Mouse (Mus musculus) bone marrow macrophage, adult 2 months (primary cell): ENCODE results near the gene Cox19. TPM values are rescaled to one million over a fixed set of nuclear protein-coding genes. Genes with fewer than 3 reads are reported as not detected.

Experiments
- H3K27ac ChIP-seq: 2 replicates; pipeline ENCODE4 v1.5.1; 2012; ENCODE audit warnings: low read depth, low read length; ENCODE audit not compliant: insufficient read depth
- H3K4me1 ChIP-seq: 2 replicates; pipeline ENCODE4 v1.6.1; 2012; ENCODE audit warnings: low read length; ENCODE audit not compliant: control insufficient read depth, insufficient read depth
- H3K4me3 ChIP-seq: 2 replicates; pipeline ENCODE4 v1.5.1; 2012; ENCODE audit warnings: mild to moderate bottlenecking, low read length, moderate library complexity; ENCODE audit not compliant: insufficient read depth
- CTCF ChIP-seq: IDR thresholded peaks from 2 replicates; pipeline ENCODE4 v1.5.1; 2012; ENCODE audit warnings: low read depth, mild to moderate bottlenecking, low read length, moderate library complexity
- POLR2A ChIP-seq: IDR thresholded peaks from 2 replicates; pipeline ENCODE4 v1.6.1; 2012; ENCODE audit warnings: mild to moderate bottlenecking, low read depth, low read length, borderline replicate concordance
- polyA plus RNA-seq: library from polyadenylated mRNA; stranded (reverse); fragments of >200 nt; gene quantifications from 2 replicates; pipeline ENCODE4 v1.2.4, GENCODE M21; 2012; ENCODE audit not compliant: missing spikeins, insufficient read depth, insufficient read length

Cox19 gene
- polyA plus RNA-seq, 1 experiment = 31.4 TPM

DNA sequence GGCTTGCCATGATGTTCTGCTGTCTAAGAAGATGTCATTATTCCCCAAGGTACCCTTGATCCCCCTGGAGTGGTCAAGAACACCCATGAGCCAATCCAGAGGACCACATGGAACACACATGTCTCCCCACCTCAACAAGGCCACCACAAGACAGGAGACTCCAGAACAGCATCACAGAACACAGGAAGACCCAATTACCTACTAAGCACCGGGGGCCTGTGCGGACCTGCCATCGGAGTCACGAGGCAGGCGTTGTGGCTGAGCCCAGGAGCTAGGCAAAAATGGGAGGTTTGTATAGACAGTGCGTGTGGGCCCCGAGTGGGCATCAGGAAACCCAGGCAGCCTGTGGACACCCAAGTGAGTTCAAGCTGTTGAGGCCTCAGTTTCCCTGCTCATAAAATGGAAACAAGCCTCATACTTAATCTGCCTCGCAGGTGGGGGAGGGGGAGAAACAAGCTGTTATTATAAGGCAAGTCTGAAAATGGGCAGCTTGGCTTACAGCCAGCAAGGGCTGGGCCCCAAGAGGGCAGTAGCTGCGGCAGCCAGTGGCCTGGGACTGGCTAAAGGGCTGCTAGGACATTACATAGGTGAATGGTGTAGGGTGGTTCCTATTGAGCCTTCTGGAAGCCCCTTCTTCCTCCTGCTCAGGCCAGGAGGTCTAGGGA lies 27.8 kb downstream of the Cox19 start:
- Histone ChIP-seq H3K27ac (peak overlapping the region; percentile 86), H3K4me1 (peaks cover 46% of the 10 kb centered on the region), H3K4me3 (peak overlapping the region; percentile 83)
- no peak for TF ChIP-seq CTCF
- no peak for TF ChIP-seq POLR2A

DNA sequence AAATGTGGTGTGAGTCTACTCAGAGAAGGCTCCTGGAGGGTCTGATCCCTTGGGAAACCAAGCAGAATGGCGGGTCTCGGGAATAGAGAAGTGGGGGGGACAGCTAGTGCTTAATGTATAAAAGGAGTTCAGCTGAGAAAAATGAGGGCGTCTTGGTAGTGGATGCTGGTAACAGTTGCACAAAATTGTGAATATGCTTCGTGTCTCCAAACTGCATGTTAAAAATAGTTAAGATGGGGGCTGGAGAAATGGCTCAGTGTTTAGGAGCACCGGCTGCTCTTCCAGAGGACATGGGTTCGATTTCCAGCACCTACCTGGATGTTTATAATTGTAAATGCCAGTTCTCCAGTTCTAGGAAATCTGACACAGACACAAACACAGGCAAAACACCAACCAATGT lies 29.9 kb downstream of the Cox19 start:
- Histone ChIP-seq H3K27ac (no peak overlapping the region), H3K4me1 (peaks cover 27% of the 10 kb centered on the region), H3K4me3 (no peak overlapping the region)
- TF ChIP-seq CTCF = no peak

DNA sequence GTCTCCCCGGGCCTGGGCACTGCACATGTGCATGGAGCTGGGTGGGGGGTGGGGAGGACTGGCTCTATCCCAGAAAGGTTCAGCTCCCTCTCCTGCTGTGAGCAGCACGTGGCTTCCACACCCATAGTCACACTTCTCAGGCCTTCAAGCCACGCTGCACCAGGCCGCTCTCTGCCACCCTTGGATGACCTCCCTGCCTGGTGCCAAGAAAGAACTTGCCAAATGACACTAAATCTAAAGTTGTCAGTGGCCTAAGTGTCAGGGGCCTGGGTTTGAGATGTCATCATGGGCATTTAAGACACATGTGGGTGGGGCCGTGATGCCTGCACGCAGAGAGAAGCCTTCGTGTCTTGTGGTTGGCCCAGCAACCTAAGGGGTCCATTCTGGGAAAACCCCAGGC lies 30.8 kb downstream of the Cox19 start:
- no peak for TF ChIP-seq CTCF
- TF ChIP-seq POLR2A = no peak
- Histone ChIP-seq H3K4me1 (peaks cover 21% of the 10 kb centered on the region), H3K4me3 (no peak overlapping the region), H3K27ac (no peak overlapping the region)

DNA sequence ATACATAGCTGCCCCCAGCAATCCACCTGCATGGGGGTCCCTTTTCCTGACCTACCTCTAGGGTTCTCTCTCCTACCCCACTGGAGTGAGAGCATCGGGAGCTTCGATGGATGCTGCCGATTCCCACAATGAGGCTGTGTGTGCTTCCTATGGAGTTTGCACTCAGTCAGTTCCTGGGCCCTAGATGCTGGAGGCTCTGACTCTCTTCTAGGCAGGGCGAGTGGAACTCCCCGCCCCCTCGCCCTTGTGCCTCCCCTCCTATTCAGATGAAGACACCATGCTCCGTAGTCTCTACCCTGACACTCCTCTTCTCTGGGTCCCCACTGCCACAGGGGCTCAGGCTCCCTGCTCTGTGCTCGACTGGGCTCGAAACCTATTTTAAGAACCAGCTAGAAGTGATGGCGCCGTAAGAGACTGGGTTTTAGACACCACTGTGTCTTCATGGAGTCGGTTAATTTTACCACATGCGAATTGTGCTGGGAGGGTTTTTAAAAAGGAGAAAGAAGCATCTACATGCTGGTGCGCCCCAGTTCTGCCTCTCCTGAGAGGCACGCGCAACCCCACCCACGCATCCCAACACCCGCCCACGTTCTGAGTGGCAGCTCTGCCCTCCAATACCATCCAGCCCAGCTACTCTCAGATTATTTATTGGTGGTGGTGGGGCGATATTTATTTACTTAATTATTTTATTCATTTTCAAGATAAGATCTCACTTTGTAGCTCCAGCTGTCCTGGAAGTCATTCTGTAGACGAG lies 33.3 kb downstream of the Cox19 start:
- peaks cover 19% of the 10 kb centered on the region for H3K4me1 ChIP-seq

DNA sequence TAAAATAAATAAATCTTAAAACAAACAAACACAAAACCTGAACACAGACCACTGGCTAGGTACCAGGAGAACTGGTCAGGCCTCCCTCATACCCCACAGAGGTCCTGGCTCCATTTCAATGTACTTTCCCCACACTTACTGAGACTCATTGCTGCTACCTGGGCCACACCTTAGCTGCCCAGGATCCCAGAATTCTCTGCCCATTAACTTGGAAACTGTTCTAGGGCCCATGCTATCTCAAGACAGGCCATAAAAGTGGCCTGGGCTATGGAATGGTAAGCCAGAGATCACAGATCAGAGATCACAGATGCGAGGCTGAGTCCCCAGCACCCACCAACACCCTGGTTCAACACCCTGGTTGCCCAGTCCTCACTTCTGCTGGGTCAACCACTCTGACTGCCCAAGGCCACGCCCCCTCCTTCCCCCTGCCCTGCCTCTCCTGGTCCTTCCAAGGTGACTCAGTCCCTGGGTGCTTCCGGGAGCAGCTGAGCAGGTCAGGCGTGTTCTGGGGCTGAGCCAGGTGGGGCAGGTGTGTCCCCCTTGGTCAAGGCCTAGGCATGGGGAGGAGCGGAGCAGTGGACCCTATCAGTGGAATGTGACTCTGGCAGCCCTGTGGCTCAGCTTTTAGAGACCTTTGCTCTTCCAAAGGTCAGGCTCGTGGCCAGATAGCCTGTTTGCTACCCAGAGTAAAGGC lies 34.1 kb downstream of the Cox19 start:
- Histone ChIP-seq H3K4me3 (no peak overlapping the region), H3K4me1 (peaks cover 11% of the 10 kb centered on the region), H3K27ac (no peak overlapping the region)
- TF ChIP-seq CTCF (no peak), POLR2A (no peak)

More for the DNA sequence above, 33.3 kb downstream of the Cox19 start:
- Histone ChIP-seq H3K27ac (no peak overlapping the region), H3K4me3 (no peak overlapping the region)
- TF ChIP-seq CTCF (no peak), POLR2A (no peak)

DNA sequence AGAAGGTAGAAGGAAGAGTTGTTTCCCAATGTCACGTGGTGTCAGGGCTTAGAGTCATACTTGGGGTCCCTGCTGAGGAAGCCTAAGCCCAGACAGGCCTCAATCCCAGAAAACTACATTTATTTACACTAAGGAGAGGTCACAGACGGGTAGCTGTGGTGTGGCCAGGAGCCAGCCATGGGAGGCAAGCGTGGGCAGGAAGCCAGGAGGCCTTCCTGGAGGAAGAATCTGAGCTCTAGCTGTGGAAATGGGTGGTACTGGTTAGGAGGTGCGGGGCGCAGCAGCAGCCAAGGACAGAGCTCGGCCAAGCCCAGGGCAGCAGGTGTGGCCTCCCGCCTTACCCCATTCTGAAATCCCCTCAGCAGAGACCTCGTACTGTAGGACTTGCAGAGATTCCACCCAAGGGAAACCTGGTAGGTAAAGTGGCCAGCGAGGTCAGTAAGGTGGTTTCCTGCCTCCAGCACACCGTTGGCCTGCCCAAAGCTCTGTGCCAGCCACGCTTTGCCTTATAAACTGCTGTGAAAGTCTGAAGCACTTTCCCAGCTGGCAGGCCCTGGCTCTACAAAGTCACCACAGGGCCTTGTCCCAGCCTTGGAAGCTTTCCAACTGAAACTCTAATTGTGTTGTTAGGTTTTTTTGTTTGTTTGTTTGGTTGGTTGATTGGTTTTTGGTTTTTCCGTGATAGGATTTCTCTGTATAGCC lies 36.1 kb downstream of the Cox19 start:
- no peak overlapping the region for H3K4me3 ChIP-seq
- no peak overlapping the region for H3K27ac ChIP-seq
- H3K4me1 ChIP-seq = peaks cover 15% of the 10 kb centered on the region
- TF ChIP-seq POLR2A (no peak), CTCF (no peak)

DNA sequence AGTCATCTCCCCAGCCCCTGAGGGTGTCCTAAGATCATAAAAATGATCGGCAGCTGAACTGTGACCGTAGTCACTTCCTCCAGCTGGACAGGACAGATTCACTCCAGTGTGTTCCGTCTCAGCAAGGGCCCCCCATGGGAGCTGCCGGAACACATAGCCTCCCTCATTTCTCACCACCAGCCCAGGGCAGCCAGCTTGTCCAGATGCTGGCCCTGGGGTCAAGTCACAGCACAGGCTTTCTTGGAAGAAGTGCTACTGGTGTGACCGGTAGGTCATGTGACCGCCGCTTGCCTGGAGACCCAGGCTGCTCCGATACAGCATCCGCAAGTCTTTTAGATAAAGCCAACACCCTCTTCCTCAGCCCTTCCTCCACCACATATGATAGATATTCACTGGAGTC lies 37.7 kb downstream of the Cox19 start:
- no peak for TF ChIP-seq POLR2A
- no peak for TF ChIP-seq CTCF
- Histone ChIP-seq H3K4me1 (peaks cover 18% of the 10 kb centered on the region), H3K27ac (no peak overlapping the region), H3K4me3 (no peak overlapping the region)

DNA sequence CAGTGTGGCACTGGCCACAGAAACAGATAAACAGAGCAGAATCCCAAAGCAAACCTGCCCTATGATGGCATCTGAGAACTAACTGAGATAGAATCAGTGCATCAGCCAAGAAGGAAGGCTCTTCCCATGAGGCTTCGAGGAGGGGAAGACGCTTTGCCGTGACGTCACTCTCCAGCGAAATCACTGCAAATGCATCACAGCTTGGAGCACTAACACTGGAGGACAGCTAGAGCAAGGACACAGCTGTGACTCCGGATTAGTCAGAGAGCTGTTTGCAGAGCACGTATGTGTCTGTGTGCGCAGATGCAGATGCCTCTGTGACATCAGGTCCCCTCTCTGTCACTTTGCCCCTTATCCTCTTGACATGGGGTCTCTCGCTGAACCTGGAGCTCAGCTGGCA lies 39.4 kb downstream of the Cox19 start:
- no peak overlapping the region for H3K27ac ChIP-seq
- peaks cover 18% of the 10 kb centered on the region for H3K4me1 ChIP-seq
- no peak overlapping the region for H3K4me3 ChIP-seq
- TF ChIP-seq CTCF (no peak), POLR2A (no peak)

DNA sequence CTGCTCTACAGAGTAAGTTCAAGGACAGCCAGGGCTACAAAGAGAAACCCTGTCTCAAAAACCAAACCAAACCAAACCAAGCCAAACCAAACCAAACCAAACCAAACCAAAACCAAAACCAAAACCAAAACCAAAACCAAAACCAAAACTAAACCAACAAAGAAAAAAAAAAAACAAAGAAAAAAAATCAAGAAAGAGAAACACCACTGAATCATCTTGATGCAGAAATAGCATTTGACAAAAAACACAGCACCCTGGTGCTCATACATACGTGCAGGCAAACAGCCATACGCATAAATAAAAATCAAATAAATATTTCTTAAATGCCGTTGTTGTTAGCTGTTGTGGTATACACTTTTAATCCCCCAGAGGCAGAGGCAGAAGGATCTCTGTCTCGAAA lies 40.7 kb downstream of the Cox19 start:
- TF ChIP-seq POLR2A (no peak), CTCF (no peak)
- H3K4me3 ChIP-seq = no peak overlapping the region
- H3K27ac ChIP-seq = no peak overlapping the region
- H3K4me1 ChIP-seq = peaks cover 18% of the 10 kb centered on the region
